ENCODE assay signal across 9 mouse cellular contexts in genomic region chr10:77440841-77441755, GRCm38 (mm10). TPM values are rescaled to one million over a fixed set of nuclear protein-coding genes. Genes with fewer than 3 reads are reported as not detected.
DNase-seq lines count a peak whose midpoint lies in the region; ATAC-seq lines count a peak whose summit lies in the region.
"Had no signal": no experiment of that assay in that cellular context is flagged by ENCODE, and none has a peak within 500 bp of the region (broad histone marks: within the 10 kb centered on the region; RNA-seq: fewer than 3 reads in every experiment).

No protein-coding gene starts in this region.

- peak; percentile 13 to 65 for DNase-seq in urinary bladder, postnatal 36 days (ENCODE audit: low spot score in 2 of 2)
- no peak for DNase-seq in urinary bladder, postnatal 10 days (ENCODE audit: low spot score)
- DNase-seq in kidney, postnatal 4 days = peak; percentile 34 to 55
- DNase-seq in spleen, postnatal 36 days (ENCODE audit: low spot score in 2 of 2) = no peak
- DNase-seq in cerebellum, postnatal 25 days = no peak

- H3K4me3 ChIP-seq in heart, embryonic 13.5 days = no peak overlapping the region
- no peak overlapping the region for H3K4me3 ChIP-seq in hindbrain, embryonic 16.5 days (ENCODE audit: low read length)
- H3K4me3 ChIP-seq in forebrain, embryonic 13.5 days = no peak overlapping the region
- H3K4me3 ChIP-seq: intestine, embryonic 15.5 days had no signal

- peaks cover 24% of the 10 kb centered on the region for H3K4me1 ChIP-seq in heart, embryonic 13.5 days
- H3K4me1 ChIP-seq in hindbrain, embryonic 16.5 days (ENCODE audit: control insufficient read depth, insufficient read depth, low read depth, low read length) = no peaks in the 10 kb centered on the region
- H3K4me1 ChIP-seq in forebrain, embryonic 13.5 days = no peaks in the 10 kb centered on the region

- peak overlapping the region; percentile 39 for H3K4me2 ChIP-seq in heart, embryonic 13.5 days
- no peak overlapping the region for H3K4me2 ChIP-seq in hindbrain, embryonic 16.5 days (ENCODE audit: low read length)
- no peak overlapping the region for H3K4me2 ChIP-seq in forebrain, embryonic 13.5 days
- H3K4me2 ChIP-seq: intestine, embryonic 15.5 days had no signal

- H3K9me3 ChIP-seq in heart, embryonic 13.5 days = peaks cover 7% of the 10 kb centered on the region; the same call in 1 of the 2 replicates
- H3K9me3 ChIP-seq in hindbrain, embryonic 16.5 days (ENCODE audit: control insufficient read depth, low read length) = no peaks in the 10 kb centered on the region
- no peaks in the 10 kb centered on the region; the same call in 1 of the 2 replicates for H3K9me3 ChIP-seq in forebrain, embryonic 13.5 days (replicated peaks)
- H3K9me3 ChIP-seq: intestine, embryonic 15.5 days had no signal

- 30% methylated on average over 19 of the region's 19 CpGs for whole genome bisulfite sequencing in heart, embryonic 13.5 days
- WGBS in hindbrain, embryonic 16.5 days = 68% methylated on average over 19 of the region's 19 CpGs
- 73% methylated on average over 19 of the region's 19 CpGs for WGBS in forebrain, embryonic 13.5 days

- H3K27me3 ChIP-seq in heart, embryonic 13.5 days (replicated peaks) = peaks cover 3% of the 10 kb centered on the region; the same call in 1 of the 2 replicates
- H3K27me3 ChIP-seq in hindbrain, embryonic 16.5 days (replicated peaks; ENCODE audit: control insufficient read depth, insufficient read depth, low read length) = no peaks in the 10 kb centered on the region
- no peaks in the 10 kb centered on the region for H3K27me3 ChIP-seq in forebrain, embryonic 13.5 days
- H3K27me3 ChIP-seq: intestine, embryonic 15.5 days had no signal

- H3K36me3 ChIP-seq in heart, embryonic 13.5 days = no peaks in the 10 kb centered on the region
- H3K36me3 ChIP-seq in hindbrain, embryonic 16.5 days (ENCODE audit: control insufficient read depth, insufficient read depth, low read length) = no peaks in the 10 kb centered on the region
- no peaks in the 10 kb centered on the region for H3K36me3 ChIP-seq in forebrain, embryonic 13.5 days (ENCODE audit: poor library complexity, severe bottlenecking)
- H3K36me3 ChIP-seq: intestine, embryonic 15.5 days had no signal

- peak overlapping the region; percentile 54 for H3K9ac ChIP-seq in heart, embryonic 13.5 days
- no peak overlapping the region for H3K9ac ChIP-seq in hindbrain, embryonic 16.5 days (ENCODE audit: low read depth, low read length)
- H3K9ac ChIP-seq in forebrain, embryonic 13.5 days = no peak overlapping the region
- H3K9ac ChIP-seq: intestine, embryonic 15.5 days had no signal

- H3K27ac ChIP-seq in heart, embryonic 13.5 days (replicated peaks) = peak overlapping the region; percentile 78
- H3K27ac ChIP-seq in hindbrain, embryonic 16.5 days (ENCODE audit: low read depth, low read length) = no peak overlapping the region
- no peak overlapping the region for H3K27ac ChIP-seq in forebrain, embryonic 13.5 days
- H3K27ac ChIP-seq: intestine, embryonic 15.5 days had no signal

- 0 out of 2 replicates have a peak, but pooled peaks have one; percentile 27 for ATAC-seq in heart, embryonic 13.5 days (ENCODE audit: extremely low read depth, insufficient number of reproducible peaks, low FRiP score, low TSS enrichment)
- ATAC-seq in hindbrain, embryonic 16.5 days = no peak
- no peak for ATAC-seq in forebrain, embryonic 13.5 days
- ATAC-seq: intestine, embryonic 15.5 days had no signal

RNA-seq across cellular contexts. Expression of gene Adarb1, which starts 23.0 kb away (rescaled TPM):
- 10.7 and 12.1 TPM in 2 replicates for polyA plus RNA-seq in heart, embryonic 13.5 days (2015; fragmentation: Nextera tagmentation; extraction: Ambion mirVana)
- polyA plus RNA-seq in hindbrain, embryonic 16.5 days (2015; fragmentation: Nextera tagmentation; extraction: Ambion mirVana) = 19.9 and 20.6 TPM in 2 replicates
- 7.9 and 8.8 TPM in 2 replicates for polyA plus RNA-seq in forebrain, embryonic 13.5 days (2015; fragmentation: Nextera tagmentation; extraction: Ambion mirVana)

Comparison
In these comparisons a context has a peak if more than half of its experiments do, and no peak if none do; other contexts are left out.
1. DNase-seq: peak in urinary bladder, postnatal 36 days (2 of 2) and kidney, postnatal 4 days (2 of 2); none in urinary bladder, postnatal 10 days (single experiment), spleen, postnatal 36 days (0 of 2) and cerebellum, postnatal 25 days (0 of 2).